Comparison of ENCODE assay signal across 16 mouse cellular contexts in genomic region chr6:71987546-71988248, GRCm38 (mm10).
DNase-seq lines count a peak whose midpoint lies in the region; ATAC-seq and TF ChIP-seq lines count a peak whose summit lies in the region.
"Had no signal": no experiment of that assay in that cellular context is flagged by ENCODE, and none has a peak within 500 bp of the region (broad histone marks: within the 10 kb centered on the region; RNA-seq: fewer than 3 reads in every experiment).

No protein-coding gene starts in this region.

- H3K4me3 ChIP-seq in gastrocnemius, adult 2 months, result no peak overlapping the region
- no peak overlapping the region for H3K4me3 ChIP-seq in heart, embryonic 13.5 days
- H3K4me3 ChIP-seq: erythroblast, embryonic 14.5 days; hindbrain, embryonic 13.5 days; intestine, embryonic 15.5 days had no signal

- TF ChIP-seq CTCF in gastrocnemius, adult 2 months (IDR thresholded peaks at IDR 0.05), result no peak

- no peaks in the 10 kb centered on the region for H3K27me3 ChIP-seq in heart, embryonic 13.5 days (replicated peaks)
- H3K27me3 ChIP-seq: hindbrain, embryonic 13.5 days; intestine, embryonic 15.5 days had no signal

- peak overlapping the region; percentile 53 for H3K27ac ChIP-seq in gastrocnemius, adult 2 months
- H3K27ac ChIP-seq in heart, embryonic 13.5 days (replicated peaks), result peak overlapping the region; percentile 62
- H3K27ac ChIP-seq: hindbrain, embryonic 13.5 days; intestine, embryonic 15.5 days had no signal

- DNase-seq in gastrocnemius, adult 2 months, result peak; percentile 46
- no peak for DNase-seq in gastrocnemius, postnatal 4 days (ENCODE audit: low spot score in 2 of 2)
- peak; percentile 23 for DNase-seq in MN1 (ENCODE audit: low spot score)
- DNase-seq in embryo, embryonic 9.5 days (ENCODE audit: extremely low spot score), result peak; percentile 19
- DNase-seq in urinary bladder, postnatal 10 days (ENCODE audit: low spot score), result no peak
- DNase-seq in kidney, postnatal 14 days, result no peak
- DNase-seq in left cerebral cortex, postnatal 4 days, result no peak
- DNase-seq: B cell, adult 2 months; cerebellum, adult 11-12 months; kidney, postnatal 25 days; right cerebral cortex, adult 18-20 months had no signal

- peaks cover 63% of the 10 kb centered on the region for H3K4me1 ChIP-seq in heart, embryonic 13.5 days

- no peak overlapping the region; the same call in 1 of the 2 replicates for H3K4me2 ChIP-seq in heart, embryonic 13.5 days
- H3K4me2 ChIP-seq: hindbrain, embryonic 13.5 days; intestine, embryonic 15.5 days had no signal

- H3K9ac ChIP-seq in heart, embryonic 13.5 days, result no peak overlapping the region
- H3K9ac ChIP-seq: hindbrain, embryonic 13.5 days; intestine, embryonic 15.5 days had no signal

- H3K36me3 ChIP-seq in heart, embryonic 13.5 days, result no peaks in the 10 kb centered on the region
- H3K36me3 ChIP-seq: hindbrain, embryonic 13.5 days; intestine, embryonic 15.5 days had no signal

- no peak for ATAC-seq in heart, embryonic 13.5 days (ENCODE audit: extremely low read depth, insufficient number of reproducible peaks, low FRiP score, low TSS enrichment)
- ATAC-seq: forebrain, embryonic 14.5 days; intestine, embryonic 15.5 days had no signal

- 28% methylated on average over 7 of the region's 7 CpGs for WGBS in heart, embryonic 13.5 days

- no peaks in the 10 kb centered on the region for H3K9me3 ChIP-seq in heart, embryonic 13.5 days
- H3K9me3 ChIP-seq: hindbrain, embryonic 13.5 days; intestine, embryonic 15.5 days had no signal

- intact Hi-C loops in gastrocnemius, adult 2 months (cut with DNase I), result no loop called here
- intact Hi-C loops in left cerebral cortex, postnatal 4 days (cut with DNase I), result no loop called here

Comparison
In these comparisons a context has a peak if more than half of its experiments do, and no peak if none do; other contexts are left out.
1. DNase-seq: peak in gastrocnemius, adult 2 months (single experiment), MN1 (single experiment) and embryo, embryonic 9.5 days (single experiment); none in gastrocnemius, postnatal 4 days (0 of 2), urinary bladder, postnatal 10 days (single experiment), kidney, postnatal 14 days (single experiment) and left cerebral cortex, postnatal 4 days (single experiment).